Mouse (Mus musculus): ENCODE measurements around the gene Rhbdl1. TPM values are rescaled to one million over a fixed set of nuclear protein-coding genes. Genes with fewer than 3 reads are reported as not detected.
A peak's percentile ranks its signal among the peaks of the same experiment; 100 is the strongest.

Gene Rhbdl1
- total RNA-seq, 1 experiment = 1.1 TPM

DNA sequence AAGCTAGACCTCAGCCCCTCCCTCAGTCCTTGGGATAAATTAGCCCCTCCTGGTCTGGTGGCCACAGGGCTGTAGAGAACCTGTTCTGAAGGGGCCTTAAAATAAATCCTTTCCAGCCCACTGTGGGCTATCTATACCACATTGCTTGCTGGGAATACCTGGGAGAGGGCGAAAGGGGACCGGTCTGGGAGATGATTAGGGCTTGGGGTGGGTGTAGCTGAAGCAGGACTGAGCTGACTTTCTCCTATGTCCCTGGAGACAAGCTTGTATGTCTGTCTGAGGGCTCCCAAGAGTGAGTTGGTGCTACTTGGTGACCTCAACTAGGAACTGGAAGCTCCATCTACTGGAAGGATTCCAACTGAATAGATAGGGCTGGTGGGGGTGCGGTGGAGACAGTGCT, 39.9 kb upstream of the Rhbdl1 start:
- H3K4me1 ChIP-seq (ENCODE audit: control insufficient read depth in 2 of 2, insufficient read depth in 2 of 2, low read length in 2 of 2, poor library complexity in 1 of 2) = peaks cover 5 to 35% of the 10 kb centered on the region in 2 experiments; a peak in 3 of 4 replicates
- H3K9ac ChIP-seq (ENCODE audit: insufficient read depth, low read depth, low read length, poor library complexity, severe bottlenecking) = no peak overlapping the region
- peaks cover 16% of the 10 kb centered on the region for H3K36me3 ChIP-seq (ENCODE audit: control insufficient read depth, insufficient read depth, low read length, poor library complexity, severe bottlenecking)
- no peak overlapping the region for H3K27ac ChIP-seq (ENCODE audit: insufficient read depth, low read depth, low read length, poor library complexity, severe bottlenecking)
- TF ChIP-seq HCFC1 (IDR thresholded peaks at IDR 0.05; ENCODE audit: borderline replicate concordance, insufficient read depth, low read length) (no peak), ZC3H11A (IDR thresholded peaks at IDR 0.05; ENCODE audit: borderline replicate concordance, low read depth, low read length) (no peak)
- H3K4me3 ChIP-seq (ENCODE audit: insufficient read depth in 1 of 2, low read depth in 1 of 2, low read length in 2 of 2, poor library complexity in 1 of 2, severe bottlenecking in 1 of 2) = no peak overlapping the region
- in situ Hi-C loops (cut with MboI; ENCODE audit: low sequenced_read_pairs in 2 of 2, unreplicated experiment in 2 of 2) = no loop called here
- no peaks in the 10 kb centered on the region for H3K9me3 ChIP-seq (ENCODE audit: control insufficient read depth, insufficient read depth, low read depth, low read length)
- DNase-seq (ENCODE audit: low read depth, low spot score) = no peak

DNA sequence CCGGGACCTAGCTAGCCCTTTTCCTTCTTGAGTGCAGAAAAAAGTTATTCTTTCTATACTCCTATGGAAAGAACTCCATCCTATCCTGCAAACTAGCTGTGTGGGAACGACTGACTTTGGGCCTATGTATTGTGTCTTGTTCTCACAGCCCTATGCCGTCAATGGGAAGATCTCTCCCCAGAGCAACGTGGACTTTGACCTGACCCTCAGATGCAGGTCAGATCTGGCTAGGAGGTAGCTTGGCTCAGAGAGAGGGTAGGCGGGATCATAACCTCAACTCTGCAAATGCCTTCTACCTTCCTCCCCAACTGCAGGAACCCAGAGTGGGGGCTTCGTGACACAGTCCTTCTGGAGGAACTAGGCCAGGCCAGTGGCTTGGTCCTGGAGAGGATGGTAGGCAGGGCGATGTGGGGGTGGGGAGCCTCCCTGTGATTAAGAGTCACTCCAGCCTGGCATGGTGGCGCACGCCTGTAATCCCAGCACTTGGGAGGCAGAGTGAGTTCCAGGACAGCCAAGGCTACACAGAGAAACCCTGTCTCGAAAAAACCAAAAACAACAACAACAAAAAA, 39.3 kb upstream of the Rhbdl1 start:
- Histone ChIP-seq H3K4me3 (ENCODE audit: insufficient read depth in 1 of 2, low read depth in 1 of 2, low read length in 2 of 2, poor library complexity in 1 of 2, severe bottlenecking in 1 of 2) (peak overlapping the region in 1 of 2 experiments; percentile 82; a peak in 1 of 4 replicates), H3K4me1 (ENCODE audit: control insufficient read depth in 2 of 2, insufficient read depth in 2 of 2, low read length in 2 of 2, poor library complexity in 1 of 2) (peaks cover 0 to 31% of the 10 kb centered on the region in 2 experiments; a peak in 3 of 4 replicates), H3K36me3 (ENCODE audit: control insufficient read depth, insufficient read depth, low read length, poor library complexity, severe bottlenecking) (peaks cover 12% of the 10 kb centered on the region), H3K27ac (ENCODE audit: insufficient read depth, low read depth, low read length, poor library complexity, severe bottlenecking) (no peak overlapping the region), H3K9me3 (ENCODE audit: control insufficient read depth, insufficient read depth, low read depth, low read length) (no peaks in the 10 kb centered on the region), H3K9ac (ENCODE audit: insufficient read depth, low read depth, low read length, poor library complexity, severe bottlenecking) (no peak overlapping the region)
- in situ Hi-C loops (cut with MboI; ENCODE audit: low sequenced_read_pairs in 2 of 2, unreplicated experiment in 2 of 2) = no loop called here
- TF ChIP-seq ZNF384 (IDR thresholded peaks at IDR 0.05; ENCODE audit: low read depth, low read length) (no peak), ZC3H11A (IDR thresholded peaks at IDR 0.05; ENCODE audit: borderline replicate concordance, low read depth, low read length) (no peak), MAFK (IDR thresholded peaks at IDR 0.05; ENCODE audit: insufficient read depth, low read depth, low read length) (no peak), HCFC1 (IDR thresholded peaks at IDR 0.05; ENCODE audit: borderline replicate concordance, insufficient read depth, low read length) (no peak), CHD2 (IDR thresholded peaks at IDR 0.05; ENCODE audit: low read depth, low read length) (no peak)
- no peak for DNase-seq (ENCODE audit: low read depth, low spot score)

GRCm38 (mm10) chr17:25875171-25876136, 38.4 kb upstream of the Rhbdl1 start:
- Histone ChIP-seq H3K9me3 (ENCODE audit: control insufficient read depth, insufficient read depth, low read depth, low read length) (no peaks in the 10 kb centered on the region), H3K36me3 (ENCODE audit: control insufficient read depth, insufficient read depth, low read length, poor library complexity, severe bottlenecking) (peaks cover 12% of the 10 kb centered on the region), H3K9ac (ENCODE audit: insufficient read depth, low read depth, low read length, poor library complexity, severe bottlenecking) (peak overlapping the region; percentile 77), H3K27ac (ENCODE audit: insufficient read depth, low read depth, low read length, poor library complexity, severe bottlenecking) (no peak overlapping the region), H3K4me3 (ENCODE audit: insufficient read depth in 1 of 2, low read depth in 1 of 2, low read length in 2 of 2, poor library complexity in 1 of 2, severe bottlenecking in 1 of 2) (peak overlapping the region; percentile 75 to 82), H3K4me1 (ENCODE audit: control insufficient read depth in 2 of 2, insufficient read depth in 2 of 2, low read length in 2 of 2, poor library complexity in 1 of 2) (peaks cover 0 to 23% of the 10 kb centered on the region in 2 experiments; a peak in 2 of 4 replicates)
- TF ChIP-seq ZNF384 (IDR thresholded peaks at IDR 0.05; ENCODE audit: low read depth, low read length) (no peak), HCFC1 (IDR thresholded peaks at IDR 0.05; ENCODE audit: borderline replicate concordance, insufficient read depth, low read length) (peak; percentile 84), ZC3H11A (IDR thresholded peaks at IDR 0.05; ENCODE audit: borderline replicate concordance, low read depth, low read length) (no peak)
- in situ Hi-C loops (cut with MboI; ENCODE audit: low sequenced_read_pairs in 2 of 2, unreplicated experiment in 2 of 2) = no loop called here
- DNase-seq (ENCODE audit: low read depth, low spot score) = no peak

GRCm38 (mm10) chr17:25874721-25875170, 37.7 kb upstream of the Rhbdl1 start, which contains the start of gene Mettl26:
Gene Mettl26 (plus strand): TSS chr17:25875074.
- DNase-seq (ENCODE audit: low read depth, low spot score) = peak; percentile 79
- in situ Hi-C loops (cut with MboI; ENCODE audit: low sequenced_read_pairs in 2 of 2, unreplicated experiment in 2 of 2) = no loop called here
- no peak within 1 kb of the TSS for H3K27ac ChIP-seq (ENCODE audit: insufficient read depth, low read depth, low read length, poor library complexity, severe bottlenecking)
- H3K9ac ChIP-seq (ENCODE audit: insufficient read depth, low read depth, low read length, poor library complexity, severe bottlenecking) = peak within 1 kb of the TSS; percentile 77
- TF ChIP-seq MAFK (IDR thresholded peaks at IDR 0.05; ENCODE audit: insufficient read depth, low read depth, low read length) (peak; percentile 84; the same call in 1 of the 2 replicates), CHD2 (IDR thresholded peaks at IDR 0.05; ENCODE audit: low read depth, low read length) (peak; percentile 28; the same call in 1 of the 2 replicates), ZNF384 (IDR thresholded peaks at IDR 0.05; ENCODE audit: low read depth, low read length) (no peak)
- H3K36me3 ChIP-seq (ENCODE audit: control insufficient read depth, insufficient read depth, low read length, poor library complexity, severe bottlenecking) = peaks cover 12% of the 10 kb centered on the region
- no peaks in the 10 kb centered on the region for H3K9me3 ChIP-seq (ENCODE audit: control insufficient read depth, insufficient read depth, low read depth, low read length)
- H3K4me3 ChIP-seq (ENCODE audit: insufficient read depth in 1 of 2, low read depth in 1 of 2, low read length in 2 of 2, poor library complexity in 1 of 2, severe bottlenecking in 1 of 2) = peak within 1 kb of the TSS; percentile 75 to 82
- peaks cover 0 to 16% of the 10 kb centered on the region in 2 experiments; a peak in 2 of 4 replicates for H3K4me1 ChIP-seq (ENCODE audit: control insufficient read depth in 2 of 2, insufficient read depth in 2 of 2, low read length in 2 of 2, poor library complexity in 1 of 2)

Data from ES-E14 (cell line).